Mouse (Mus musculus) heart, embryonic 14.5 days (tissue): ENCODE data around the gene Polr3h. TPM values are rescaled to one million over a fixed set of nuclear protein-coding genes. Genes with fewer than 3 reads are reported as not detected.

Source experiments
- ATAC-seq: fragments of 200-750 bp; cut with Nextera tagmentation; 2 replicates; pipeline ENCODE4 v1.8.0; 2017; ENCODE audit warnings: low read depth, moderate TSS enrichment; ENCODE audit not compliant: insufficient number of reproducible peaks, insufficient read depth, low FRiP score
- H3K27ac ChIP-seq, 2 experiments: fragments of 200-500 bp in 1 of 2; fragments of 300-500 bp in 1 of 2; sonication (generic) in 1 of 2; replicated peaks in 1 of 2; 2 replicates each; pipeline ENCODE4 v1.5.1; 2012 to 2014; ENCODE audit warnings: low read depth in 2 of 2, low read length in 2 of 2, control low read depth in 1 of 2, mild to moderate bottlenecking in 1 of 2, mixed read lengths in 1 of 2; ENCODE audit not compliant: control insufficient read depth in 1 of 2, insufficient read depth in 1 of 2
- H3K27me3 ChIP-seq: fragments of 300-500 bp; sonication (generic); 2 replicates; pipeline ENCODE4 v1.6.1; 2014; ENCODE audit warnings: mild to moderate bottlenecking, low read length, control low read depth; ENCODE audit not compliant: control insufficient read depth, insufficient read depth
- H3K36me3 ChIP-seq: fragments of 300-500 bp; sonication (generic); 2 replicates; pipeline ENCODE4 v1.6.1; 2014; ENCODE audit warnings: mild to moderate bottlenecking, control low read depth, low read length, mixed read lengths; ENCODE audit not compliant: control insufficient read depth, insufficient read depth
- H3K4me1 ChIP-seq, 2 experiments: fragments of 200-500 bp in 1 of 2; fragments of 300-500 bp in 1 of 2; sonication (generic) in 1 of 2; 2 replicates each; pipeline ENCODE4 v1.6.1; 2012 to 2014; ENCODE audit warnings: low read length in 2 of 2, control low read depth in 1 of 2, mixed read lengths in 1 of 2; ENCODE audit not compliant: control insufficient read depth in 2 of 2, insufficient read depth in 2 of 2
- H3K4me2 ChIP-seq: fragments of 300-500 bp; sonication (generic); 2 replicates; pipeline ENCODE4 v1.6.1; 2014; ENCODE audit warnings: mild to moderate bottlenecking, low read length
- H3K4me3 ChIP-seq, 2 experiments: fragments of 200-500 bp in 1 of 2; fragments of 300-500 bp in 1 of 2; sonication (generic) in 1 of 2; 2 replicates each; pipeline ENCODE4 v1.5.1; 2012 to 2014; ENCODE audit warnings: low read length in 2 of 2, mild to moderate bottlenecking in 2 of 2, control low read depth in 1 of 2, low read depth in 1 of 2, moderate library complexity in 1 of 2; ENCODE audit not compliant: control insufficient read depth in 1 of 2, insufficient read depth in 1 of 2
- H3K9ac ChIP-seq: fragments of 300-500 bp; sonication (generic); 2 replicates; pipeline ENCODE4 v1.6.1; 2014; ENCODE audit warnings: mild to moderate bottlenecking, low read length
- H3K9me3 ChIP-seq: fragments of 300-500 bp; sonication (generic); 2 replicates; pipeline ENCODE4 v1.6.1; 2016; ENCODE audit warnings: low read length, control low read depth; ENCODE audit not compliant: control insufficient read depth
- WGBS: fragments of 180-500 bp; shearing (Covaris S2); extraction: QIAGEN DNeasy Blood & Tissue Kit; methylation state at CpG from one replicate; pipeline ENCODE4 v1.1.7; 2014; 5-methylcytosine and 5-hydroxymethylcytosine counted together
- polyA plus RNA-seq: library from polyadenylated mRNA; unstranded; fragments of >200 nt; fragmentation: Nextera tagmentation; extraction: Ambion mirVana; gene quantifications from 2 replicates; pipeline ENCODE4 v1.2.1, GENCODE M21; 2014

Polr3h gene
- polyA plus RNA-seq, 1 experiment from 2014 or later, result 156 TPM

DNA sequence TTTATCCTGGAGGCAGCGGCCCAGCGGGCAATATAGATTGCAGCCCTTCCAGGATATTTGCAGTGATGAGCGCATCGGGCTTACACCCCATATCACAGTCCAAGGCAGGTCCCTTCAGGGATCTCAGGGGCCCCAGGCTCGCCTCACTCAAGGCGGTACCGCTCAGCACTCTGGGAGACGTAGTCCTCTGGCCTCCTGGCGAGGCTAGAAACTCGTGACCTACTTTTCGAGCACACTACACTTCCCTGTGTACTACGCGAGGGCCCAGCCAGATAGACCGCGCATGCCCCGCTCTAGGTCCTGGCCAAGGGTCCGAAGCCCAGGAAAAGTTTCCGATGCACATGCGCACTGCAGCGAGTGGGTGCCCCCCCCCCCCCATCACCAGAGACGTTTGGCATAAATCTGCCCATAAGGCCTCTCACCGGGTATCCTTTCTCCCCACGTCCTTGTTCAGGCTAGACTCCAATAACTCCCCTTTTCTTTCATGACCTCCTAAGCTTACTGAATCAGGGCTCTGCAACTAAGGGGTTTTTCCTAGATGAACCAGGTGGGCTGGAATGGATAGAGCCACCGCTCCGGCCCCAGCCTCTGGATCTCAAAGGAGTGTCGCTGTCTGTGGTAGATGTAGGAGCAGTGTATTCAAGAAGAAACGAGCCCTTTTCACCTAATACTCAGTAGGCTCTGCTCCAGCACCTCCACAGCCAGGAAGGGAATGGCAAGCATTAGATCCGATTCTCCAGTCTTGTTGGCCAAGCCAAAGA, 69.8 kb downstream of the Polr3h start:
- H3K9me3 ChIP-seq, result no peaks in the 10 kb centered on the region
- ATAC-seq, result peak; percentile 86
- H3K4me1 ChIP-seq, result peaks cover 6 to 15% of the 10 kb centered on the region in 2 experiments
- peaks cover 36% of the 10 kb centered on the region for H3K36me3 ChIP-seq
- H3K9ac ChIP-seq, result peak overlapping the region; percentile 95
- peak overlapping the region; percentile 79 to 84 for H3K4me3 ChIP-seq
- no peaks in the 10 kb centered on the region for H3K27me3 ChIP-seq
- H3K27ac ChIP-seq, result peak overlapping the region; percentile 56 to 97; a peak in 3 of 4 replicates
- peak overlapping the region; percentile 94 for H3K4me2 ChIP-seq
- under 1% methylated on average over 28 of the region's 28 CpGs for WGBS

DNA sequence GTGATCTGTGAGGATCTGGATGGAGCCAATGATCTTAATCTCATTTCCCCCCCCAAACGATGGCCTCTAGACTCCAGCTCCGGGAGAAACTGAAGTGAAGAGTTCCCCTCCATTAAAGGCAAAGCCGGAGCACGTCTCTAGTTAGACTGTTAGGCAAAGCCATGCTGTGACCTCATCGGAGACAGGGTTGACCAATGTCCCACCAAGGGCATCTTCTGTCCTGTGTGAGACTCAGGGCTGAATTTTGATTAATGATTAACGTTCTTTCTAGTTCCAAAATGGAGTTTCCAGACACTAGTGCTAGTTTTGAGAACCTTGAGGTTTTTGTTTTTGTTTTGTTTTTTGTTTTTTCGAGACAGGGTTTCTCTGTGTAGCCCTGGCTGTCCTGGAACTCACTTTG, 73.0 kb downstream of the Polr3h start:
- no peaks in the 10 kb centered on the region for H3K27me3 ChIP-seq
- peaks cover 2 to 12% of the 10 kb centered on the region in 2 experiments; a peak in 3 of 4 replicates for H3K4me1 ChIP-seq
- H3K27ac ChIP-seq, result no peak overlapping the region
- WGBS, result 83% methylated on average over 7 of the region's 7 CpGs
- H3K36me3 ChIP-seq, result peaks cover 62% of the 10 kb centered on the region
- H3K4me3 ChIP-seq, result no peak overlapping the region
- no peaks in the 10 kb centered on the region for H3K9me3 ChIP-seq
- no peak overlapping the region for H3K9ac ChIP-seq
- H3K4me2 ChIP-seq, result no peak overlapping the region
- no peak for ATAC-seq

DNA sequence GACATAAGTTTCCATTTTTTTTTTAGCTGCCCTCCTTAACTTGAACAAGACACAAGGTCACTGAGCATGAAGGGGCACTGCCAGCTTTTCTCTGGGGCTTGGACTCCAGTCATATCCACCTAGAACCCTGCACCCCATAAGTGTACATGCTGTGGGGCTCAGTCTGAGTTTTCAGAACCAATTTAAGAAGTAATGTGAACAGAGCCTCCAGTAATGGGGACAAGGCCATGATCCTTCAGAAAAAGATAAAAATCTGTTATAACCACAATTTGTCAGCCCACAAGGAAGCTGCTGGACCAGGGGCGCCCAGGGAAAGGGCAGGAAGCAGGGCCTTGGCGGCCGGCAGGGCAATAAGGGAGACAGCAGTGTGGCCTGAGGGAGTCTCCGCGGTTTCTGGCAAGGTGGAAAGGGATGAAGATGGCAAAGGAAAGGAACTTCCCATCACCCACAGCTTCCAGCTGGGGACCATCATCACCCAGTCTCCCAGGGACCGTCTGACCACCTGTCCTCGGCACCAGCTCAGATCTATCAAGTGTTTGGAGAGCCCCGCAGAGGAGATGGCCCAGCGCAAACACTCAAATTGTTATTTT, 73.5 kb downstream of the Polr3h start:
- peaks cover 2 to 12% of the 10 kb centered on the region in 2 experiments; a peak in 3 of 4 replicates for H3K4me1 ChIP-seq
- no peaks in the 10 kb centered on the region for H3K27me3 ChIP-seq
- ATAC-seq, result no peak
- no peak overlapping the region for H3K4me3 ChIP-seq
- WGBS, result 73% methylated on average over 9 of the region's 9 CpGs
- H3K27ac ChIP-seq, result no peak overlapping the region
- H3K9me3 ChIP-seq, result no peaks in the 10 kb centered on the region
- H3K36me3 ChIP-seq, result peaks cover 67% of the 10 kb centered on the region
- H3K9ac ChIP-seq, result no peak overlapping the region
- no peak overlapping the region for H3K4me2 ChIP-seq

DNA sequence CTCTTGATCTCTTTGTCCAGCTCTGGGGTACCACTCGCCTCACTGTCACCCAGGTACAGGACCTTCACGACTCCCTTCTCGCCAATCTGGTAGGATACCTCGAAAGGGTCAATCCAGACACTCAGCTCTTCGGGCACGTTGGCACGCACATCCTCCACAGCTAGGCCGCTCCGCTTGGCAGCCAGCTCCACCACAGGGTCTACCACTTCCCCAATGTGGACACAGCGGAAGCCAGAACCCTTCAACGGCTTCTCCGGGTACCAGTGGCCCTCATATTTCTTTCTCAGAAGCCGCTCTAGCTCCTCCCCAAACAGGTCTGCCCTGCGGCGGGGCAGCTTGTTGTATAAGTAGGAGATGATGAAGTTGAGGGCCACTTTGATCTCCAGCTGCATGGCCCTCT, 74.7 kb downstream of the Polr3h start:
- Histone ChIP-seq H3K9ac (no peak overlapping the region), H3K36me3 (peaks cover 74% of the 10 kb centered on the region), H3K27ac (no peak overlapping the region), H3K9me3 (no peaks in the 10 kb centered on the region), H3K4me2 (no peak overlapping the region), H3K27me3 (no peaks in the 10 kb centered on the region), H3K4me3 (no peak overlapping the region), H3K4me1 (peaks cover 2 to 9% of the 10 kb centered on the region in 2 experiments; a peak in 3 of 4 replicates)
- no peak for ATAC-seq
- 92% methylated on average over 15 of the region's 15 CpGs for WGBS

DNA sequence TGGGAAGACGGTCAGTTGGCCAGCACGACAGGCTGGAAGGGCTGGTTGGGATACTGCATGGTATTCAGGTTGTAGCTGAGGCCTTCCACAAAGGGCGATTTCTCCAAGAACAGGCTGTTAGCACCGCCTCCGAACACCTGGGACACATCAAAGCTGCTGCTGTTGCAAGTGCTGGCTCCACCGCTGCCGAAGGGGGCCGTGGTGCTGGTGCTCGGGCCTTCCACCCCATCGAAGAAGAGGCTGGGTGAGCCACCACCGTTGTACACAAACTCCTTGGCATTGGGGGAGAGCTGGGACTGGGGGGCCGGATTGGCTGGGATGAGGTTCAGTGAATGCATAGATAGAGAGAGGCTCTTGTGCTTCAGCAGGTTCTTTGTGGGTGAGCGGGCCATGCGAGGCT, 75.3 kb downstream of the Polr3h start:
- H3K36me3 ChIP-seq, result peaks cover 74% of the 10 kb centered on the region
- no peak for ATAC-seq
- 86% methylated on average over 14 of the region's 14 CpGs for WGBS
- H3K27me3 ChIP-seq, result no peaks in the 10 kb centered on the region
- no peak overlapping the region for H3K9ac ChIP-seq
- no peak overlapping the region for H3K27ac ChIP-seq
- no peak overlapping the region for H3K4me2 ChIP-seq
- H3K4me1 ChIP-seq, result peaks cover 5 to 12% of the 10 kb centered on the region in 2 experiments
- H3K4me3 ChIP-seq, result no peak overlapping the region
- no peaks in the 10 kb centered on the region for H3K9me3 ChIP-seq

DNA sequence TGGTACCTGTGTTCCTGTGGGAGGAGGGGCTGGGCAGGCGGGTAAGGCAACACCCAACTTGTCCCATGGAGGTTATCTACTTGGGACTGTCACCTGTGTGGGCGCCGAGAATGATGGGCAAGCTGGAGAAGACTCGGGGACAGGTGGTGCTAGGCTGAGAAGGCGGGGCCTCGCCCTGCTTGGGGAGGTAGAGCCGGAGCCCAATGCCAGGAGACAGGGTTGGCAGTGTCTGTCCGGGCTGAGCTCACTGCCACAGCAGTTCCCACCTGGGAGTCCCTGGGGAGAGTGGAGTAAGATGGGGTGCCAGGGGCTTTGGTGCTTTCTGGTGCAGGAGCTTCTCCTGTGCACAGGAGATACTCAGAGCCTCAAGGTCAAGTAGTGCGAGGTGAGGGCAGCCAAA, 76.9 kb downstream of the Polr3h start:
- ATAC-seq, result no peak
- Histone ChIP-seq H3K27ac (no peak overlapping the region), H3K4me1 (peaks cover 5% of the 10 kb centered on the region in 2 experiments; a peak in 2 of 4 replicates), H3K4me3 (no peak overlapping the region), H3K36me3 (peaks cover 65% of the 10 kb centered on the region), H3K9me3 (no peaks in the 10 kb centered on the region), H3K4me2 (no peak overlapping the region), H3K9ac (no peak overlapping the region), H3K27me3 (no peaks in the 10 kb centered on the region)
- 82% methylated on average over 9 of the region's 9 CpGs for WGBS

DNA sequence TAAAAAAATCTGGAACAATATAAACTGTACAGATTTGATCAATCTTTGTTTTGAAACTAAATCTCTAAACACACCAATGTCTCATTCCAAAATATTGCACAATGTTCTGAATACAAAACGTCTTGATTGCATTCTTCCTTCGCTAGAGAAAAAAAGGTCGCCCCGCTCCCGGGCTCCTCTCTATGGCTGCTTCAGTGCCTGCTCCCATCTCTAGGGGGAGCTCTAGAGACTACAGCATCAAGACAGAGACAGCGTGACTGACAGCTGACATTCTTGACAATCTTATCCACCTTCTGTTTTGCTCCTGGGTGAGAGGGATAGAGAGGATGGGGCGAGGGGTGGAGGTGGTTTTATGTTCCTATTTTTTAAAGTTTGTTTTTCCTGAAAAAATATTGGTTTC, 77.7 kb downstream of the Polr3h start:
- no peaks in the 10 kb centered on the region for H3K9me3 ChIP-seq
- no peaks in the 10 kb centered on the region for H3K27me3 ChIP-seq
- no peak overlapping the region for H3K4me2 ChIP-seq
- ATAC-seq, result no peak
- H3K4me3 ChIP-seq, result no peak overlapping the region
- peaks cover 5% of the 10 kb centered on the region in 2 experiments; a peak in 2 of 4 replicates for H3K4me1 ChIP-seq
- peaks cover 57% of the 10 kb centered on the region for H3K36me3 ChIP-seq
- no peak overlapping the region for H3K27ac ChIP-seq
- 38% methylated on average over 7 of the region's 7 CpGs for WGBS
- no peak overlapping the region for H3K9ac ChIP-seq
